Mouse (Mus musculus) heart, embryonic 16.5 days (tissue): ENCODE measurements around the gene Ifnar1. TPM values are rescaled to one million over a fixed set of nuclear protein-coding genes. Genes with fewer than 3 reads are reported as not detected.
A peak's percentile ranks its signal among the peaks of the same experiment; 100 is the strongest.
"Not testable (repeated sequence)": the region's sequence is repeated elsewhere in the genome, so short reads cannot be mapped to it uniquely, and the experiment has no call there.

Experiments
- ATAC-seq: fragments of 200-750 bp; cut with Nextera tagmentation; replicated peaks from 2 replicates; pipeline ENCODE4 v1.8.0; 2017; ENCODE audit warnings: moderate number of reproducible peaks; ENCODE audit not compliant: insufficient read depth, low FRiP score; ENCODE audit errors: extremely low read depth
- H3K27ac ChIP-seq: fragments of 300-500 bp; sonication (generic); 2 replicates; pipeline ENCODE4 v1.5.1; 2014; ENCODE audit warnings: mild to moderate bottlenecking, low read length, control low read depth, moderate library complexity
- H3K27me3 ChIP-seq: fragments of 300-500 bp; sonication (generic); 2 replicates; pipeline ENCODE4 v1.6.1; 2014; ENCODE audit warnings: low read length, mixed read lengths; ENCODE audit not compliant: control insufficient read depth, insufficient read depth
- H3K36me3 ChIP-seq: fragments of 300-500 bp; sonication (generic); 2 replicates; pipeline ENCODE4 v1.6.1; 2014; ENCODE audit not compliant: control insufficient read depth, insufficient read depth
- H3K4me1 ChIP-seq: fragments of 300-500 bp; sonication (generic); 2 replicates; pipeline ENCODE4 v1.6.1; 2014; ENCODE audit warnings: low read length, mixed read lengths; ENCODE audit not compliant: control insufficient read depth, insufficient read depth
- H3K4me2 ChIP-seq: fragments of 300-500 bp; sonication (generic); 2 replicates; pipeline ENCODE4 v1.6.1; 2014; ENCODE audit warnings: low read depth, mild to moderate bottlenecking, control low read depth, low read length
- H3K4me3 ChIP-seq: fragments of 300-500 bp; sonication (generic); 2 replicates; pipeline ENCODE4 v1.5.1; 2014; ENCODE audit warnings: mild to moderate bottlenecking, control low read depth, low read length
- H3K9ac ChIP-seq: fragments of 300-500 bp; sonication (generic); 2 replicates; pipeline ENCODE4 v1.6.1; 2014; ENCODE audit warnings: low read length, control low read depth
- H3K9me3 ChIP-seq: fragments of 300-500 bp; sonication (generic); replicated peaks from 2 replicates; pipeline ENCODE4 v1.6.1; 2016; ENCODE audit warnings: low read length; ENCODE audit not compliant: control insufficient read depth
- WGBS: fragments of 180-500 bp; shearing (Covaris S2); extraction: QIAGEN DNeasy Blood & Tissue Kit; methylation state at CpG from one replicate; pipeline ENCODE4 v1.1.7; 2014; 5-methylcytosine and 5-hydroxymethylcytosine counted together
- polyA plus RNA-seq: library from polyadenylated mRNA; unstranded; fragments of >200 nt; fragmentation: Nextera tagmentation; extraction: Ambion mirVana; gene quantifications from 2 replicates; pipeline ENCODE4 v1.2.1, GENCODE M21; 2015

Gene Ifnar1
- polyA plus RNA-seq = 40.9 and 41.1 TPM in 2 replicates

GRCm38 (mm10) chr16:91484808-91485700, at the start of gene Ifnar1:
Gene Ifnar1, plus strand, starts transcription at chr16:91485238.
- H3K27ac ChIP-seq = peak within 1 kb of the TSS; percentile 97
- H3K4me1 ChIP-seq = peaks cover 14% of the 10 kb centered on the region
- H3K9ac ChIP-seq = peak within 1 kb of the TSS; percentile 99
- no peaks in the 10 kb centered on the region for H3K9me3 ChIP-seq
- no peaks in the 10 kb centered on the region for H3K27me3 ChIP-seq
- peak within 1 kb of the TSS; percentile 96 for H3K4me3 ChIP-seq
- under 1% methylated on average over 61 of the region's 68 CpGs for WGBS
- H3K4me2 ChIP-seq = peak within 1 kb of the TSS; percentile 84
- peak; percentile 99 for ATAC-seq
- peaks cover 5% of the 10 kb centered on the region for H3K36me3 ChIP-seq

- Histone ChIP-seq H3K9me3 (no peaks in the 10 kb centered on the region), H3K4me1 (peaks cover 11% of the 10 kb centered on the region), H3K27ac (no peak overlapping the region), H3K4me2 (no peak overlapping the region), H3K9ac (no peak overlapping the region), H3K4me3 (no peak overlapping the region), H3K27me3 (no peaks in the 10 kb centered on the region), H3K36me3 (no peaks in the 10 kb centered on the region)
- no peak for ATAC-seq
- WGBS = 70% methylated on average over 3 of the region's 3 CpGs
Measured at GRCm38 (mm10) chr16:91438081-91438480, 47.0 kb upstream of the Ifnar1 start.

GRCm38 (mm10) chr16:91438599-91438998, 46.4 kb upstream of the Ifnar1 start:
- not testable (repeated sequence) for H3K4me3 ChIP-seq, H3K4me2 ChIP-seq, H3K9ac ChIP-seq, H3K27ac ChIP-seq, H3K9me3 ChIP-seq, H3K27me3 ChIP-seq, H3K36me3 ChIP-seq, ATAC-seq
- peaks cover 10% of the 10 kb centered on the region for H3K4me1 ChIP-seq
- WGBS = 73% methylated on average over 1 of the region's 1 CpGs

- Histone ChIP-seq H3K4me1 (peaks cover 9% of the 10 kb centered on the region), H3K4me2 (no peak overlapping the region), H3K9me3 (no peaks in the 10 kb centered on the region), H3K27ac (0 out of 2 replicates have a peak overlapping the region, but pooled peaks have one; percentile 1), H3K9ac (no peak overlapping the region; the same call in 1 of the 2 replicates), H3K36me3 (no peaks in the 10 kb centered on the region), H3K4me3 (no peak overlapping the region), H3K27me3 (no peaks in the 10 kb centered on the region)
- ATAC-seq = peak; percentile 76; the same call in 1 of the 2 replicates
- WGBS = 23% methylated on average over 7 of the region's 7 CpGs
Measured at GRCm38 (mm10) chr16:91441366-91441765, 43.7 kb upstream of the Ifnar1 start.

GRCm38 (mm10) chr16:91441811-91442240, 43.2 kb upstream of the Ifnar1 start:
- H3K36me3 ChIP-seq = no peaks in the 10 kb centered on the region
- no peak overlapping the region for H3K4me3 ChIP-seq
- H3K27me3 ChIP-seq = no peaks in the 10 kb centered on the region
- H3K27ac ChIP-seq = no peak overlapping the region
- no peaks in the 10 kb centered on the region for H3K9me3 ChIP-seq
- H3K4me2 ChIP-seq = no peak overlapping the region
- peaks cover 9% of the 10 kb centered on the region for H3K4me1 ChIP-seq
- H3K9ac ChIP-seq = no peak overlapping the region; the same call in 1 of the 2 replicates
- 0 out of 2 replicates have a peak, but pooled peaks have one; percentile 23 for ATAC-seq
- 54% methylated on average over 7 of the region's 7 CpGs for WGBS

- Histone ChIP-seq H3K27me3 (no peaks in the 10 kb centered on the region), H3K9me3 (no peaks in the 10 kb centered on the region), H3K4me2 (no peak overlapping the region), H3K36me3 (no peaks in the 10 kb centered on the region), H3K4me1 (peaks cover 15% of the 10 kb centered on the region), H3K4me3 (no peak overlapping the region), H3K9ac (no peak overlapping the region), H3K27ac (peak overlapping the region; percentile 41; the same call in 1 of the 2 replicates)
- no peak for ATAC-seq
- whole genome bisulfite sequencing = 60% methylated on average over 4 of the region's 4 CpGs
Measured at GRCm38 (mm10) chr16:91442446-91442845, 42.6 kb upstream of the Ifnar1 start.

GRCm38 (mm10) chr16:91443211-91443611, 41.8 kb upstream of the Ifnar1 start:
- Histone ChIP-seq H3K4me1 (peaks cover 19% of the 10 kb centered on the region), H3K4me2 (no peak overlapping the region), H3K4me3 (no peak overlapping the region), H3K27ac (peak overlapping the region; percentile 41; the same call in 1 of the 2 replicates), H3K27me3 (no peaks in the 10 kb centered on the region), H3K9me3 (no peaks in the 10 kb centered on the region), H3K36me3 (no peaks in the 10 kb centered on the region), H3K9ac (no peak overlapping the region)
- no peak for ATAC-seq
- 71% methylated on average over 8 of the region's 8 CpGs for WGBS

GRCm38 (mm10) chr16:91444847-91445246, 40.2 kb upstream of the Ifnar1 start:
- no peak for ATAC-seq
- H3K4me3 ChIP-seq = no peak overlapping the region
- no peak overlapping the region for H3K9ac ChIP-seq
- H3K9me3 ChIP-seq = no peaks in the 10 kb centered on the region
- WGBS = 88% methylated on average over 4 of the region's 4 CpGs
- H3K27me3 ChIP-seq = no peaks in the 10 kb centered on the region
- H3K36me3 ChIP-seq = no peaks in the 10 kb centered on the region
- H3K4me1 ChIP-seq = peaks cover 19% of the 10 kb centered on the region
- no peak overlapping the region for H3K4me2 ChIP-seq
- no peak overlapping the region for H3K27ac ChIP-seq

- Histone ChIP-seq H3K4me1 (peaks cover 19% of the 10 kb centered on the region), H3K27me3 (no peaks in the 10 kb centered on the region), H3K9ac (no peak overlapping the region), H3K27ac (peak overlapping the region; percentile 51; the same call in 1 of the 2 replicates), H3K36me3 (no peaks in the 10 kb centered on the region), H3K4me3 (no peak overlapping the region), H3K4me2 (no peak overlapping the region), H3K9me3 (no peaks in the 10 kb centered on the region)
- 66% methylated on average over 5 of the region's 5 CpGs for WGBS
- ATAC-seq = no peak
Measured at GRCm38 (mm10) chr16:91445566-91445965, 39.5 kb upstream of the Ifnar1 start.
